Mouse (Mus musculus) natural killer cell, adult 2 months (primary cell): ENCODE results near the gene Dynlt1c.
"Not testable (repeated sequence)": the region's sequence is repeated elsewhere in the genome, so short reads cannot be mapped to it uniquely, and the experiment has no call there.

Experiments
- DNase-seq, 2 experiments: peaks; one replicate each; pipeline ENCODE4 v3.0.0; 2022; ENCODE audit warnings: low spot score in 2 of 2

Gene Dynlt1c

DNA sequence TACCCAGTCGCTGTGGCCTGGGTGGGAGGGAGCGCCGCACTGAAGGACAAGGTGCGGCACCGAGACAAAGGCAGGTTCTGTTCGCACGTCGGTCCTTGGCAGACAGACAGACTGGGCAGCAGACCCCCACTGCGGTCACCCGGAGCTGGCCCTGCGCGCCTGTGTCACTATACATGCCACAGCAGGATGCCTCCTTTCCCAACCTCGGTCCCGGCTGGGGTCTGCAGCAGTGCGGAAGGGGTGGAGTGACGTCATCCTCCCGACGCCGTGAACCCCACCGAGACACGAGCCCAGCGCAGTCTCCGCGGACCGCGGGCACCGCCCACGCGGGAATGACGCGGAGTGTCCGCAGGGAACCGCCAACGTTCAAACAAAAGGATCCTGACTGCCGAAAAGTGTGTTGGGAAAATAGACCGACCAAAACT lies 53.6 kb downstream of the Dynlt1c start:
- DNase-seq = peak; percentile 52 to 56

DNA sequence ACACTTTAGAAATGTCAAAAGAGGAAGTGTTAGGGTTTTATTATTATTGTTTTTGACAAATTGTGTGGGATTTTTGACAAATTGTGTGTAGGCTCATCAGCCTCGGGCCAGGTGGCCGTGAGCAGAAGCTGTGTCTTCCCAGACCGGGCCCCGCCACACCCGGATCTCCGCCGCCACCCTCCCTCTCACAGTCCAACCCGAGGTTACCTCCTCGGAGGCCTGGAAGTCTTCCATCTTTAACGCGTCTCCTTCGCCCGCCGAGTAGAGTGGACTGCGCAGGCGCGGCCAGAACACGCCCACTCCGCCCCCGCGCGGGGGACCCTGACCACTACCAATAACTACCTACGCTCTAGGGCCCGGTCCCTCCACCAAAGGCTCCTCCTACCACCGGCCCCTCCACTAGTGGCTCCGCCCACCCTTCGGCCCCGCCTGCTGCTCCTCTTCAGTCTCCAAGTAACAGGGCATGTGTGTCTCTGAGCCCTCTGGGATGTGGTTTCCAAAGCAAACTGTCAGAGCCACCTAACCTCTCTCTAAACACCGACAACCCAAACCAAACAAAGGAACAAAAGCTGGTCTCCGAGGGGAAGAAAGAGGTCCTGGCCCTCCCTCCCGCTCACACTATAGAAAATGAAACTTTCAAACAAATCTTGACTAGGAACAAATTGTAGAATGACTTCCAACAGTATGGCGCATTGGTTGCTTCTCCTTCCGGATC lies 54.3 kb downstream of the Dynlt1c start, which contains the start of gene Dynlt1f:
Gene Dynlt1f (minus strand): TSS at position 334 of the 715 bp plus-strand sequence.
- peak; percentile 83 to 87 for DNase-seq

DNA sequence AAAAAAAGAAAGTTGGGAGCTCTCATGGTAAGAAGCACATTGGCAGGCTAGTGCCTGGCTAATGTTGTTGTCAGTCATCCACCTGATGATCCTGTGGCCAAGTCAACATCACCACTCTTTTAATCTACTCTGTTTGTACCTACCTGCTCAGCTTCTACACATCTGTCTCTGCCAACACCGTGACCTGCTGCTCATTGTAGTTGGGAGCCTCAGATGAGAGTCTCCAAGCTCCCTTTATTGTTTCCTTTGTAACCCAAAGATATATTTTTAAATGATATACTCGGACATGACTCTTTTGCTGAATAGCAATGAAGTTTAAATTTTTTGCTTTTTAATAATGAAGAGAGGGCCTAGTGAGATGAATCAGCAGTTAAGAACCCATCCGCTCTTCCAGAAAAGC lies 55.0 kb downstream of the Dynlt1c start:
- DNase-seq = not testable (repeated sequence)

DNA sequence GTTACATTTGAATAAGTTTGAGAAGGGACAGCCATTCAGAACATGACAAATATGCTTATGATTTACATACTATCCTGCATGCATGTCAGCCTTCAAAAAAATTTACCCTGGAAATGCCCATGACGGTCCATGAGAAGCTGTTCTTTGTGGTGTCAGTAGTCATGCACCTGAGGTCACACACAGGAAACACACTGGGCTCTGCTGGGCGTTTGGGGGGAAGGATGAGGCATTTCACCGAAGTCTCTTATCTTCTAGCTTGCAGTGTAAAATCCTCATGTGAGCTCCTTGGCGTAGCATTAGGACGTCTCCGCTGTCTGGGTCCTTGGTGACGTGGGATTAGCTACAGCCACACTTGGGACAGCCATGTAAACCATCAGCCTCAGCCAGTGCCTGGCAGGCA lies 57.3 kb downstream of the Dynlt1c start, which contains the start of gene Sytl3:
Gene Sytl3 (plus strand): TSS at position 293 of the 400 bp plus-strand sequence.
- DNase-seq = peak; percentile 89 to 97
